Mouse (Mus musculus): Measurements from ENCODE around the gene Pkhd1. TPM values are rescaled to one million over a fixed set of nuclear protein-coding genes. Genes with fewer than 3 reads are reported as not detected.
A peak's percentile ranks its signal among the peaks of the same experiment; 100 is the strongest.

Gene Pkhd1
- polyA plus RNA-seq, 1 experiment from 2014 or later: not detected

- no peak for DNase-seq (ENCODE audit: low spot score)
- H3K27ac ChIP-seq (replicated peaks): no peak overlapping the region
- H3K27me3 ChIP-seq (ENCODE audit: low read depth, poor library complexity, severe bottlenecking): no peaks in the 10 kb centered on the region
- WGBS: 77% methylated on average over 2 of the region's 2 CpGs
- no peaks in the 10 kb centered on the region for H3K36me3 ChIP-seq
- H3K4me3 ChIP-seq: no peak overlapping the region
- no peaks in the 10 kb centered on the region for H3K4me1 ChIP-seq
- no peaks in the 10 kb centered on the region for H3K9me3 ChIP-seq (replicated peaks)
Observed at GRCm38 (mm10) chr1:20605489-20605888, 12.4 kb downstream of the Pkhd1 start.

- no peaks in the 10 kb centered on the region for H3K27me3 ChIP-seq (ENCODE audit: low read depth, poor library complexity, severe bottlenecking)
- WGBS: 92% methylated on average over 5 of the region's 5 CpGs
- no peak for DNase-seq (ENCODE audit: low spot score)
- H3K27ac ChIP-seq (replicated peaks): no peak overlapping the region
- no peaks in the 10 kb centered on the region for H3K36me3 ChIP-seq
- no peaks in the 10 kb centered on the region for H3K9me3 ChIP-seq (replicated peaks)
- no peaks in the 10 kb centered on the region for H3K4me1 ChIP-seq
- H3K4me3 ChIP-seq: no peak overlapping the region
Observed at GRCm38 (mm10) chr1:20590488-20590887, 27.4 kb downstream of the Pkhd1 start.

- peaks cover 9% of the 10 kb centered on the region; the same call in 1 of the 2 replicates for H3K4me1 ChIP-seq
- no peaks in the 10 kb centered on the region for H3K36me3 ChIP-seq
- no peak overlapping the region for H3K4me3 ChIP-seq
- H3K9me3 ChIP-seq (replicated peaks): no peaks in the 10 kb centered on the region
- 86% methylated on average over 5 of the region's 5 CpGs for WGBS
- H3K27ac ChIP-seq (replicated peaks): no peak overlapping the region
- no peak for DNase-seq (ENCODE audit: low spot score)
- H3K27me3 ChIP-seq (ENCODE audit: low read depth, poor library complexity, severe bottlenecking): no peaks in the 10 kb centered on the region
Observed at GRCm38 (mm10) chr1:20571469-20571868, 46.4 kb downstream of the Pkhd1 start.

- Histone ChIP-seq H3K27ac (replicated peaks) (no peak overlapping the region), H3K4me1 (peaks cover 9% of the 10 kb centered on the region; the same call in 1 of the 2 replicates), H3K36me3 (no peaks in the 10 kb centered on the region), H3K27me3 (ENCODE audit: low read depth, poor library complexity, severe bottlenecking) (no peaks in the 10 kb centered on the region), H3K9me3 (replicated peaks) (no peaks in the 10 kb centered on the region), H3K4me3 (no peak overlapping the region)
- 51% methylated on average over 3 of the region's 3 CpGs for WGBS
- no peak for DNase-seq (ENCODE audit: low spot score)
Observed at GRCm38 (mm10) chr1:20569430-20569829, 48.4 kb downstream of the Pkhd1 start.

GRCm38 (mm10) chr1:20558443-20558842 is 59.4 kb downstream of the Pkhd1 start:
- Histone ChIP-seq H3K27me3 (ENCODE audit: low read depth, poor library complexity, severe bottlenecking) (no peaks in the 10 kb centered on the region), H3K4me3 (no peak overlapping the region), H3K36me3 (no peaks in the 10 kb centered on the region), H3K4me1 (no peaks in the 10 kb centered on the region), H3K27ac (replicated peaks) (no peak overlapping the region), H3K9me3 (replicated peaks) (no peaks in the 10 kb centered on the region)
- 96% methylated on average over 6 of the region's 6 CpGs for WGBS
- no peak for DNase-seq (ENCODE audit: low spot score)

- 37% methylated on average over 6 of the region's 6 CpGs for WGBS
- Histone ChIP-seq H3K4me1 (no peaks in the 10 kb centered on the region), H3K4me3 (no peak overlapping the region), H3K9me3 (replicated peaks) (no peaks in the 10 kb centered on the region), H3K36me3 (no peaks in the 10 kb centered on the region), H3K27ac (replicated peaks) (no peak overlapping the region), H3K27me3 (ENCODE audit: low read depth, poor library complexity, severe bottlenecking) (no peaks in the 10 kb centered on the region)
- peak; percentile 37 for DNase-seq (ENCODE audit: low spot score)
Observed at GRCm38 (mm10) chr1:20554398-20554797, 63.5 kb downstream of the Pkhd1 start.

- Histone ChIP-seq H3K27me3 (ENCODE audit: low read depth, poor library complexity, severe bottlenecking) (no peaks in the 10 kb centered on the region), H3K36me3 (no peaks in the 10 kb centered on the region), H3K4me3 (no peak overlapping the region), H3K27ac (replicated peaks) (no peak overlapping the region), H3K9me3 (replicated peaks) (no peaks in the 10 kb centered on the region), H3K4me1 (no peaks in the 10 kb centered on the region)
- WGBS: 79% methylated on average over 4 of the region's 4 CpGs
- no peak for DNase-seq (ENCODE audit: low spot score)
Observed at GRCm38 (mm10) chr1:20551334-20551733, 66.5 kb downstream of the Pkhd1 start.

GRCm38 (mm10) chr1:20544526-20544925 is 73.3 kb downstream of the Pkhd1 start:
- H3K4me3 ChIP-seq: no peak overlapping the region
- no peak overlapping the region for H3K27ac ChIP-seq (replicated peaks)
- WGBS: 69% methylated on average over 4 of the region's 4 CpGs
- DNase-seq (ENCODE audit: low spot score): no peak
- H3K4me1 ChIP-seq: no peaks in the 10 kb centered on the region
- H3K27me3 ChIP-seq (ENCODE audit: low read depth, poor library complexity, severe bottlenecking): no peaks in the 10 kb centered on the region
- H3K36me3 ChIP-seq: no peaks in the 10 kb centered on the region
- H3K9me3 ChIP-seq (replicated peaks): no peaks in the 10 kb centered on the region

GRCm38 (mm10) chr1:20513364-20514084 is 104.3 kb downstream of the Pkhd1 start:
- WGBS: 75% methylated on average over 7 of the region's 7 CpGs
- no peaks in the 10 kb centered on the region for H3K36me3 ChIP-seq
- H3K4me3 ChIP-seq: no peak overlapping the region
- peaks cover 5% of the 10 kb centered on the region; the same call in 1 of the 2 replicates for H3K9me3 ChIP-seq (replicated peaks)
- DNase-seq (ENCODE audit: low spot score): peak; percentile 42
- H3K27ac ChIP-seq (replicated peaks): no peak overlapping the region
- no peaks in the 10 kb centered on the region for H3K27me3 ChIP-seq (ENCODE audit: low read depth, poor library complexity, severe bottlenecking)
- no peaks in the 10 kb centered on the region for H3K4me1 ChIP-seq

GRCm38 (mm10) chr1:20498965-20499364 is 118.9 kb downstream of the Pkhd1 start:
- DNase-seq (ENCODE audit: low spot score): no peak
- no peaks in the 10 kb centered on the region for H3K27me3 ChIP-seq (ENCODE audit: low read depth, poor library complexity, severe bottlenecking)
- 85% methylated on average over 1 of the region's 1 CpGs for WGBS

GRCm38 (mm10) chr1:20486087-20486486 is 131.8 kb downstream of the Pkhd1 start:
- Histone ChIP-seq H3K9me3 (replicated peaks) (no peaks in the 10 kb centered on the region), H3K27ac (replicated peaks) (no peak overlapping the region), H3K27me3 (ENCODE audit: low read depth, poor library complexity, severe bottlenecking) (no peaks in the 10 kb centered on the region), H3K4me3 (no peak overlapping the region), H3K4me1 (no peaks in the 10 kb centered on the region), H3K36me3 (no peaks in the 10 kb centered on the region)
- DNase-seq (ENCODE audit: low spot score): no peak
- 98% methylated on average over 8 of the region's 10 CpGs for WGBS

More at GRCm38 (mm10) chr1:20498965-20499364, 118.9 kb downstream of the Pkhd1 start:
- Histone ChIP-seq H3K4me1 (no peaks in the 10 kb centered on the region), H3K4me3 (no peak overlapping the region), H3K27ac (replicated peaks) (no peak overlapping the region), H3K36me3 (no peaks in the 10 kb centered on the region), H3K9me3 (replicated peaks) (no peaks in the 10 kb centered on the region)

- H3K4me1 ChIP-seq: peaks cover 12% of the 10 kb centered on the region
- H3K36me3 ChIP-seq: no peaks in the 10 kb centered on the region
- peaks cover 18% of the 10 kb centered on the region for H3K27me3 ChIP-seq (ENCODE audit: low read depth, poor library complexity, severe bottlenecking)
- H3K9me3 ChIP-seq (replicated peaks): no peaks in the 10 kb centered on the region
- DNase-seq (ENCODE audit: low spot score): no peak
- H3K27ac ChIP-seq (replicated peaks): no peak overlapping the region
- H3K4me3 ChIP-seq: no peak overlapping the region
- 81% methylated on average over 4 of the region's 4 CpGs for WGBS
Observed at GRCm38 (mm10) chr1:20481843-20482242, 136.0 kb downstream of the Pkhd1 start.

GRCm38 (mm10) chr1:20478695-20479094 is 139.2 kb downstream of the Pkhd1 start:
- peak overlapping the region; percentile 62; the same call in 1 of the 2 replicates for H3K4me3 ChIP-seq
- peaks cover 12% of the 10 kb centered on the region for H3K4me1 ChIP-seq
- no peaks in the 10 kb centered on the region for H3K36me3 ChIP-seq
- H3K9me3 ChIP-seq (replicated peaks): no peaks in the 10 kb centered on the region
- no peak overlapping the region for H3K27ac ChIP-seq (replicated peaks)
- 69% methylated on average over 3 of the region's 3 CpGs for WGBS
- DNase-seq (ENCODE audit: low spot score): no peak
- peaks cover 20% of the 10 kb centered on the region for H3K27me3 ChIP-seq (ENCODE audit: low read depth, poor library complexity, severe bottlenecking)

Data from midbrain, embryonic 10.5 days (tissue).